ENCODE assay signal across 8 mouse cellular contexts in genomic region chr13:30336913-30337312, GRCm38 (mm10). TPM values are rescaled to one million over a fixed set of nuclear protein-coding genes. Genes with fewer than 3 reads are reported as not detected.
DNase-seq lines count a peak whose midpoint lies in the region; ATAC-seq and TF ChIP-seq lines count a peak whose summit lies in the region.
"Had no signal": no experiment of that assay in that cellular context is flagged by ENCODE, and none has a peak within 500 bp of the region (broad histone marks: within the 10 kb centered on the region; RNA-seq: fewer than 3 reads in every experiment).

No protein-coding gene starts in this region.

- DNase-seq in G1E (ENCODE audit: low spot score) = no peak
- DNase-seq in liver, embryonic 14.5 days (ENCODE audit: low read depth in 3 of 3, low spot score in 3 of 3) = no peak
- no peak for DNase-seq in cerebellum, adult 18-20 months
- no peak for DNase-seq in left cerebral cortex, adult 11 months (ENCODE audit: low spot score)

- peak overlapping the region; percentile 54; the same call in 1 of the 2 replicates for H3K4me3 ChIP-seq in G1E (ENCODE audit: low read depth, low read length)
- H3K4me3 ChIP-seq in brown adipose tissue, adult 24 weeks (ENCODE audit: insufficient read depth, low read depth, low read length) = peak overlapping the region; percentile 60
- peak overlapping the region; percentile 54 for H3K4me3 ChIP-seq in hindbrain, embryonic 13.5 days
- H3K4me3 ChIP-seq in liver, embryonic 14.5 days (ENCODE audit: insufficient read depth in 1 of 2, low read depth in 2 of 2, low read length in 2 of 2) = peak overlapping the region; percentile 44 to 49

- TF ChIP-seq EP300 in liver, embryonic 14.5 days (IDR thresholded peaks at IDR 0.05; ENCODE audit: low read depth) = no peak

- H3K9me3 ChIP-seq in G1E (replicated peaks) = no peaks in the 10 kb centered on the region
- H3K9me3 ChIP-seq in hindbrain, embryonic 13.5 days = no peaks in the 10 kb centered on the region
- H3K9me3 ChIP-seq in liver, embryonic 14.5 days (ENCODE audit: control insufficient read depth, low read length) = no peaks in the 10 kb centered on the region

- H3K9ac ChIP-seq in hindbrain, embryonic 13.5 days = no peak overlapping the region; the same call in 1 of the 2 replicates
- H3K9ac ChIP-seq in liver, embryonic 14.5 days (replicated peaks) = no peak overlapping the region; the same call in 1 of the 2 replicates

- H3K27ac ChIP-seq in brown adipose tissue, adult 24 weeks (replicated peaks; ENCODE audit: low read depth, low read length) = peak overlapping the region; percentile 33; the same call in 1 of the 2 replicates
- H3K27ac ChIP-seq in hindbrain, embryonic 13.5 days = no peak overlapping the region
- no peak overlapping the region for H3K27ac ChIP-seq in liver, embryonic 14.5 days

- no peak for ATAC-seq in G1E (ENCODE audit: extremely low read depth, insufficient number of reproducible peaks, low FRiP score, poor library complexity, severe bottlenecking)
- ATAC-seq in hindbrain, embryonic 13.5 days (ENCODE audit: low FRiP score) = no peak
- no peak for ATAC-seq in liver, embryonic 14.5 days (ENCODE audit: insufficient read depth)
- no peak for ATAC-seq in cerebellum, adult (ENCODE audit: insufficient number of reproducible peaks, low FRiP score, low TSS enrichment)

- 28% methylated on average over 9 of the region's 9 CpGs for WGBS in hindbrain, embryonic 13.5 days
- 22% methylated on average over 9 of the region's 9 CpGs for WGBS in liver, embryonic 14.5 days (ENCODE audit: insufficient replicate concordance)

- peak overlapping the region; percentile 98 for H3K4me2 ChIP-seq in hindbrain, embryonic 13.5 days
- H3K4me2 ChIP-seq in liver, embryonic 14.5 days (ENCODE audit: low read depth) = peak overlapping the region; percentile 37

- TF ChIP-seq CTCF in G1E (IDR thresholded peaks at IDR 0.05; ENCODE audit: low read depth, low read length) = no peak
- TF ChIP-seq CTCF in liver, embryonic 14.5 days (IDR thresholded peaks at IDR 0.05; ENCODE audit: low read depth) = no peak

- H3K36me3 ChIP-seq in G1E (replicated peaks) = no peaks in the 10 kb centered on the region
- H3K36me3 ChIP-seq in hindbrain, embryonic 13.5 days = no peaks in the 10 kb centered on the region
- no peaks in the 10 kb centered on the region for H3K36me3 ChIP-seq in liver, embryonic 14.5 days (replicated peaks; ENCODE audit: control insufficient read depth, insufficient read depth, low read depth)

- H3K27me3 ChIP-seq in G1E (ENCODE audit: insufficient read depth, low read length) = peaks cover under 1% of the 10 kb centered on the region; the same call in 1 of the 2 replicates
- peaks cover 12% of the 10 kb centered on the region; the same call in 1 of the 2 replicates for H3K27me3 ChIP-seq in hindbrain, embryonic 13.5 days
- H3K27me3 ChIP-seq in liver, embryonic 14.5 days (ENCODE audit: control insufficient read depth, insufficient read depth, low read length) = no peaks in the 10 kb centered on the region

- H3K4me1 ChIP-seq in G1E (ENCODE audit: insufficient read depth, low read depth, low read length) = no peaks in the 10 kb centered on the region
- no peaks in the 10 kb centered on the region for H3K4me1 ChIP-seq in brown adipose tissue, adult 24 weeks (ENCODE audit: control insufficient read depth, insufficient read depth, insufficient read length, low read length)
- peaks cover 12% of the 10 kb centered on the region for H3K4me1 ChIP-seq in hindbrain, embryonic 13.5 days (replicated peaks)
- no peaks in the 10 kb centered on the region for H3K4me1 ChIP-seq in liver, embryonic 14.5 days (replicated peaks; ENCODE audit: control insufficient read depth in 2 of 2, insufficient read depth in 2 of 2, low read length in 1 of 2)

RNA-seq across cellular contexts. Expression of gene Agtr1a, which starts 0.7 kb away (rescaled TPM):
- 8.2 TPM in 1 of 2 replicates, not detected in the other for total RNA-seq in G1E (2014; fragmentation: Nextera tagmentation)
- total RNA-seq in G1E (2017) = 0.05 TPM in 1 of 2 replicates, not detected in the other
- not detected in 2 replicates for polyA plus RNA-seq in G1E (2012)
- 2.1 and 5.4 TPM in 2 replicates for polyA plus RNA-seq in brown adipose tissue, adult 24 weeks (2012; ENCODE audit: insufficient read depth, insufficient read length, missing spikeins)
- 0.40 and 1.3 TPM in 2 replicates for polyA plus RNA-seq in hindbrain, embryonic 13.5 days (2015; fragmentation: Nextera tagmentation; extraction: Ambion mirVana)
- 8.7 TPM in 2 replicates for polyA plus RNA-seq in liver, embryonic 14.5 days (2012; rRNA removed)
- polyA plus RNA-seq in liver, embryonic 14.5 days (2014; fragmentation: Nextera tagmentation; extraction: Ambion mirVana) = 10.3 and 10.8 TPM in 2 replicates
- total RNA-seq: neutrophil, adult 5-6 weeks had no signal
